Mouse (Mus musculus): ENCODE data around the gene Hp.

DNA sequence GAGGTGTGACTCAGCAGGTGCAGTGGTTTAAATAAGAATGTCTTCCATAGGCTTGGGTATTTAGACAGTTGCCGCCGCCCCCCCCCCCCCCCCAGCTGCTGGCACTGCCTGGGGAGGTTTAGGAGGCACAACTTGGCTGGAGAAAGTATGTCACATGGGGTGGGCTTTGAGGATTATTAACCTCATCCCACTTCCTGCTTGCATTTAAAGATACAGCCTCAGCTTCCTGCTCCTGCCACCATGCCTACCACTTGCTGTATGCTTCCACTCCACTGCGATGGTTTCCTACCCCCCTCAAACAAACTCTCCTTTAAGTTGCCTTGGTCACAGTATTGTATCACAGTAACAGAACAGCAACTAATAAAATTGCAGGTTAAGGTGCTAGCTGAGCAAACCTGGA, 34.9 kb downstream of the Hp start:
- no peak for TF ChIP-seq CTCF (IDR thresholded peaks at IDR 0.05; ENCODE audit: borderline replicate concordance, control insufficient read depth, extremely low read depth, insufficient read depth, low read length, poor library complexity)
- TF ChIP-seq POLR2A (IDR thresholded peaks at IDR 0.05; ENCODE audit: control insufficient read depth, extremely low read depth, insufficient read depth, low read length, poor library complexity): no peak
